Comparison of ENCODE assay signal across 8 mouse cellular contexts in genomic region chr6:88723806-88724312, GRCm38 (mm10). TPM values are rescaled to one million over a fixed set of nuclear protein-coding genes. Genes with fewer than 3 reads are reported as not detected.
A peak's percentile ranks its signal among the peaks of the same experiment; 100 is the strongest.
DNase-seq lines count a peak whose midpoint lies in the region; ATAC-seq and TF ChIP-seq lines count a peak whose summit lies in the region.

No protein-coding gene starts in this region.

- no peaks in the 10 kb centered on the region for H3K9me3 ChIP-seq in heart, embryonic 10.5 days
- H3K9me3 ChIP-seq in CH12.LX (replicated peaks; ENCODE audit: low read length): no peaks in the 10 kb centered on the region
- no peaks in the 10 kb centered on the region for H3K9me3 ChIP-seq in forebrain, embryonic 11.5 days (ENCODE audit: control insufficient read depth, low read length)
- H3K9me3 ChIP-seq in liver, embryonic 14.5 days (ENCODE audit: control insufficient read depth, low read length): no peaks in the 10 kb centered on the region

- peak overlapping the region; percentile 89 for H3K27ac ChIP-seq in heart, embryonic 10.5 days
- H3K27ac ChIP-seq in CH12.LX (ENCODE audit: insufficient read depth, low read depth): peak overlapping the region; percentile 58
- H3K27ac ChIP-seq in forebrain, embryonic 11.5 days (ENCODE audit: low read depth, low read length): no peak overlapping the region
- peak overlapping the region; percentile 34; the same call in 1 of the 2 replicates for H3K27ac ChIP-seq in liver, embryonic 14.5 days

- H3K36me3 ChIP-seq in heart, embryonic 10.5 days: no peaks in the 10 kb centered on the region
- peaks cover 18 to 34% of the 10 kb centered on the region in 2 experiments for H3K36me3 ChIP-seq in CH12.LX (replicated peaks in 1 of 2; ENCODE audit: control insufficient read depth in 1 of 2, insufficient read depth in 1 of 2, low read length in 1 of 2)
- no peaks in the 10 kb centered on the region for H3K36me3 ChIP-seq in forebrain, embryonic 11.5 days (ENCODE audit: control insufficient read depth, insufficient read depth, low read length)
- peaks cover 24% of the 10 kb centered on the region for H3K36me3 ChIP-seq in liver, embryonic 14.5 days (replicated peaks; ENCODE audit: control insufficient read depth, insufficient read depth, low read depth)

- H3K79me2 ChIP-seq in CH12.LX (replicated peaks; ENCODE audit: control insufficient read depth, extremely low read depth, insufficient read depth, poor library complexity, severe bottlenecking): peaks cover 40% of the 10 kb centered on the region

- peak; percentile 73 for ATAC-seq in forebrain, embryonic 11.5 days (replicated peaks; ENCODE audit: low FRiP score)
- peak; percentile 62 for ATAC-seq in liver, embryonic 14.5 days (ENCODE audit: insufficient read depth)

- H3K4me3 ChIP-seq in heart, embryonic 10.5 days: peak overlapping the region; percentile 77
- peak overlapping the region in 2 of 3 experiments; percentile 70 to 90 for H3K4me3 ChIP-seq in CH12.LX (replicated peaks in 1 of 3; ENCODE audit: low read depth in 2 of 3, low read length in 2 of 3, poor library complexity in 1 of 3)
- peak overlapping the region; percentile 56 for H3K4me3 ChIP-seq in forebrain, embryonic 11.5 days (ENCODE audit: low read depth, low read length)
- H3K4me3 ChIP-seq in liver, embryonic 14.5 days (ENCODE audit: insufficient read depth in 1 of 2, low read depth in 2 of 2, low read length in 2 of 2): peak overlapping the region; percentile 66 to 97

- no peak for TF ChIP-seq CTCF in CH12.LX (conservative IDR thresholded peaks at IDR 0.05 in 1 of 2, IDR thresholded peaks at IDR 0.05 in 1 of 2; ENCODE audit: low read depth in 2 of 2, low read length in 2 of 2)
- no peak for TF ChIP-seq CTCF in liver, embryonic 14.5 days (IDR thresholded peaks at IDR 0.05; ENCODE audit: low read depth)

- TF ChIP-seq EP300 in CH12.LX (IDR thresholded peaks at IDR 0.05; ENCODE audit: low read length): no peak
- no peak for TF ChIP-seq EP300 in liver, embryonic 14.5 days (IDR thresholded peaks at IDR 0.05; ENCODE audit: low read depth)

- WGBS in heart, embryonic 10.5 days: 37% methylated on average over 14 of the region's 14 CpGs
- 40% methylated on average over 12 of the region's 14 CpGs for WGBS in forebrain, embryonic 11.5 days
- 24% methylated on average over 14 of the region's 14 CpGs for WGBS in liver, embryonic 14.5 days (ENCODE audit: insufficient replicate concordance)

- DNase-seq in heart, embryonic 10.5 days (ENCODE audit: low spot score): no peak
- no peak for DNase-seq in heart, postnatal 10 days
- no peak for DNase-seq in CH12.LX (ENCODE audit: extremely low read depth)
- no peak for DNase-seq in forebrain, embryonic 11.5 days (ENCODE audit: low spot score)
- no peak for DNase-seq in liver, embryonic 14.5 days (ENCODE audit: low read depth in 3 of 3, low spot score in 3 of 3)
- no peak for DNase-seq in retina, embryonic 14.5 days (ENCODE audit: low spot score)
- no peak for DNase-seq in thymus, postnatal 0 days (ENCODE audit: low spot score)
- DNase-seq in urinary bladder, postnatal 36 days (ENCODE audit: low spot score in 2 of 2): no peak

- intact Hi-C loops in heart, postnatal 10 days (cut with DNase I): loop anchor here (10.0 kb wide), 1 partner anchor 129 kb away; no protein-coding TSS in a partner anchor

- TF ChIP-seq RAD21 in CH12.LX (IDR thresholded peaks at IDR 0.05; ENCODE audit: low read depth, low read length): no peak

- no peak for TF ChIP-seq POLR2A in CH12.LX (IDR thresholded peaks at IDR 0.05; ENCODE audit: low read depth, low read length)

- H3K9ac ChIP-seq in CH12.LX (ENCODE audit: insufficient read depth, low read depth): peak overlapping the region; percentile 85
- peak overlapping the region; percentile 64 for H3K9ac ChIP-seq in forebrain, embryonic 11.5 days (ENCODE audit: low read length)
- H3K9ac ChIP-seq in liver, embryonic 14.5 days (replicated peaks): peak overlapping the region; percentile 95

- dilution Hi-C loops in CH12.LX (cut with MboI; ENCODE audit: extremely low pct_ligation_motif_present, extremely low pct_unique_long_range_greater_than_20kb, low sequenced_read_pairs): no loop called here

- H3K27me3 ChIP-seq in heart, embryonic 10.5 days (ENCODE audit: insufficient read depth, poor library complexity, severe bottlenecking): peaks cover 39% of the 10 kb centered on the region
- H3K27me3 ChIP-seq in CH12.LX (replicated peaks): no peaks in the 10 kb centered on the region
- H3K27me3 ChIP-seq in forebrain, embryonic 11.5 days (ENCODE audit: control insufficient read depth, insufficient read depth, low read length): peaks cover 18% of the 10 kb centered on the region
- no peaks in the 10 kb centered on the region for H3K27me3 ChIP-seq in liver, embryonic 14.5 days (ENCODE audit: control insufficient read depth, insufficient read depth, low read length)

- peaks cover 17% of the 10 kb centered on the region; the same call in 1 of the 2 replicates for H3K4me1 ChIP-seq in heart, embryonic 10.5 days
- H3K4me1 ChIP-seq in CH12.LX (ENCODE audit: control insufficient read depth in 1 of 2, insufficient read depth in 2 of 2): peaks cover 17 to 76% of the 10 kb centered on the region in 2 experiments
- peaks cover 5% of the 10 kb centered on the region; the same call in 1 of the 2 replicates for H3K4me1 ChIP-seq in forebrain, embryonic 11.5 days (replicated peaks; ENCODE audit: control insufficient read depth, insufficient read depth, low read length)
- peaks cover 17 to 29% of the 10 kb centered on the region in 2 experiments for H3K4me1 ChIP-seq in liver, embryonic 14.5 days (replicated peaks; ENCODE audit: control insufficient read depth in 2 of 2, insufficient read depth in 2 of 2, low read length in 1 of 2)

- in situ Hi-C loops in CH12.LX (cut with MboI; ENCODE audit: low pct_ligation_motif_present, low pct_unique_long_range_greater_than_20kb, low sequenced_read_pairs): no loop called here

- H3K4me2 ChIP-seq in CH12.LX (ENCODE audit: insufficient read depth, low read depth, poor library complexity, severe bottlenecking): peak overlapping the region; percentile 57
- H3K4me2 ChIP-seq in forebrain, embryonic 11.5 days (ENCODE audit: low read depth, low read length, severe bottlenecking): peak overlapping the region; percentile 98
- peak overlapping the region; percentile 90 for H3K4me2 ChIP-seq in liver, embryonic 14.5 days (ENCODE audit: low read depth)

TF ChIP-seq in CH12.LX, 34 proteins besides CTCF, POLR2A, EP300 and RAD21:
- TF ChIP-seq MYC (IDR thresholded peaks at IDR 0.05; ENCODE audit: low read depth, low read length) (peak; percentile 95), MAZ (IDR thresholded peaks at IDR 0.05; ENCODE audit: low read depth, low read length) (peak; percentile 15; the same call in 1 of the 2 replicates), ZC3H11A (IDR thresholded peaks at IDR 0.05; ENCODE audit: low read depth, low read length) (no peak), MAX (IDR thresholded peaks at IDR 0.05; ENCODE audit: low read length) (peak; percentile 92), USF1 (IDR thresholded peaks at IDR 0.05; ENCODE audit: low read depth, low read length) (no peak), GABPA (IDR thresholded peaks at IDR 0.05; ENCODE audit: insufficient replicate concordance, low read depth, low read length) (no peak), TBP (conservative IDR thresholded peaks at IDR 0.05; ENCODE audit: low read depth, low read length) (no peak), SIN3A (IDR thresholded peaks at IDR 0.05; ENCODE audit: low read length) (peak; percentile 29; the same call in 1 of the 2 replicates), BHLHE40 (IDR thresholded peaks at IDR 0.05; ENCODE audit: low read depth, low read length) (peak; percentile 85), KAT2A (IDR thresholded peaks at IDR 0.05; ENCODE audit: insufficient replicate concordance, low read length) (no peak), NRF1 (IDR thresholded peaks at IDR 0.05; ENCODE audit: low read depth, low read length) (no peak), POLR2AphosphoS2 (IDR thresholded peaks at IDR 0.05; ENCODE audit: low read depth, low read length) (no peak)
TF ChIP-seq in CH12.LX: peak in this region for 5.

RNA-seq across cellular contexts. Expression of gene Mgll, which starts 0.4 kb away (rescaled TPM):
- 5.4 and 6.4 TPM in 2 replicates for polyA plus RNA-seq in heart, embryonic 10.5 days (2016; fragmentation: Nextera tagmentation; extraction: Ambion mirVana)
- 100 to 1,000 TPM; 187 to 225 TPM for total RNA-seq in heart, postnatal 10 days (2021)
- total RNA-seq in CH12.LX (2012; rRNA removed): 81.1 and 95.6 TPM in 2 replicates
- 57.7 and 60.8 TPM in 2 replicates for total RNA-seq in CH12.LX (2014; rRNA removed)
- 66.6 and 76.5 TPM in 2 replicates for polyA plus RNA-seq in CH12.LX (2012; ENCODE audit: insufficient read length, low read depth)
- polyA plus RNA-seq in forebrain, embryonic 11.5 days (2014; fragmentation: Nextera tagmentation; extraction: Ambion mirVana): 4.1 and 4.4 TPM in 2 replicates
- polyA plus RNA-seq in liver, embryonic 14.5 days (2012; rRNA removed): 14.8 and 17.0 TPM in 2 replicates
- polyA plus RNA-seq in liver, embryonic 14.5 days (2014; fragmentation: Nextera tagmentation; extraction: Ambion mirVana): 65.5 and 68.0 TPM in 2 replicates
- polyA plus RNA-seq in thymus, postnatal 0 days (2015; fragmentation: Nextera tagmentation; extraction: Ambion mirVana): 49.5 and 52.6 TPM in 2 replicates
